Mouse (Mus musculus): ENCODE results near the gene Gkap1. TPM values are rescaled to one million over a fixed set of nuclear protein-coding genes. Genes with fewer than 3 reads are reported as not detected.

Gene Gkap1
- polyA plus RNA-seq, 2 experiments from 2014 or later = 0.22 to 0.74 TPM

DNA sequence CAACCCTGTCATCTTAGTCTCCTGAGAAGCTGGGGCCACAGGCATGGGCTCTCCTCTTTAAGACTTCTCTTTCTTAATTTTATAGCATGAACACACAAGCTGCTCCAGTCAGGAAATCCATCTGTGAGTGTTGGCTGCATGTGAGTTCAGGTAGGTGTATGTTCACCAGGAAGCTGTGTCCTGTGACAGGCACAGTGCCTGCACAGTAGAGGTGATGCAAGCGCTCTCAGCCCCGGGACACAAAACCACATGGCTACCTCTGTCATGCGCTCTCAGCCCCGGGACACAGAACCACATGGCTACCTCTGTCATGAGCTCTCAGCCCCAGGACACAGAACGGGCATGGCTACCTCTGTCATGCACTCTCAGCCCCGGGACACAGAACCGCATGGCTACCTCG lies 12.0 kb downstream of the Gkap1 start:
- no peak for ATAC-seq

DNA sequence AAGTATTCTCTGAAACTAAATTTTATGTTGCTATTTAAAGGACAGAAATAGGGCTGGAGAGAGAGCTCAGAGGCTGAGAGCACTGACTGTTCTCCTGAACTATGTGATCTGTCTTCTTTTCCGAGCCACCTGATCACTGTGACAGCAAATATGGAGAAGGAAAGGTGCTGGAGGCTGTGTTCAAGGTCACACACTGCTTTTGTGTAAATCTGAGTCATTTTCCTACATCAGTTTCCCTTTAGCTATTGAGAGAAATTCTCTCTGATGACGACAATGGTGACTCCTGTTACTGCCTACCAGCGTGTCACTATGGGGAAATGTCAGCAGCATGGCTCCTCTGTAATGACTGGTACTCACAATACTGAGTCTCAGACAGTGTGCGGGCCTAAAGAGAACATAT lies 13.8 kb downstream of the Gkap1 start:
- ATAC-seq = no peak

DNA sequence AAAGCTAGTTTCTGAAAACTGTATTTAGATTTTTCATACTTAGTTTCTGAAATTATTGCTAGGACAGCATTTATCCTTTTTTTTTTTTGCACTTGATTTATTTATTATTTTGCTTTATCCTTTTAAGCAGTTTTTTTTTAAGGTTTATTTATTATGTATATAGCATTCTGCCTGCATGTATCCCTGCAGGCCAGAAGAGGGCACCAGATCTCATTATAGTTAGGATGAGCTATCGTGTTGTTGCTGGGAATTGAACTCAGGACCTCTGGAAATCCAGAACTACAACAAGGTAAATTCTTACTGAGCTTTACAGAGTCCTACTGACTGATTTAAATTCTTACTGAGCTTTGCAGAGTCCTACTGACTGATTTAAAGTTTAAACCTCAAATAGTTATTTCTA lies 22.2 kb downstream of the Gkap1 start:
- no peak for ATAC-seq

DNA sequence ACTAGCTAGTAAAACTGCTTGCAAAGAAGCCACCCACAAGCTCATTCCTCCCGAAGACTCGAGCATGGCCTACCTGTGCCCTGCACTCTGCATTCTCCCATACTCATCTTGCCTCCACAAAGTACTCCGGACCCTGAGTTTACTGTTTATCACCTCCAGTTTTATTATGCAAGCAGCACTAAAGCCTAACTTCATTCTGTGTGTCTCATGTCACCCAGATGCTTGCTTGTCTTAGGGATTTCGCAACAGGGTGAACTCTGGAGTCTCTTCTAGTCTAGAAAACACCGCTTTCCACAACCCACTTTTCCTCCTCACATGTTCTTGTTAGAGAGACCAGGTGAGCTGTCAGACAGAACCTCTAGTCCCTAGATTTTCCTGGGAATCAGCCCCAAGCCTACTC lies 26.5 kb downstream of the Gkap1 start:
- no peak for ATAC-seq

DNA sequence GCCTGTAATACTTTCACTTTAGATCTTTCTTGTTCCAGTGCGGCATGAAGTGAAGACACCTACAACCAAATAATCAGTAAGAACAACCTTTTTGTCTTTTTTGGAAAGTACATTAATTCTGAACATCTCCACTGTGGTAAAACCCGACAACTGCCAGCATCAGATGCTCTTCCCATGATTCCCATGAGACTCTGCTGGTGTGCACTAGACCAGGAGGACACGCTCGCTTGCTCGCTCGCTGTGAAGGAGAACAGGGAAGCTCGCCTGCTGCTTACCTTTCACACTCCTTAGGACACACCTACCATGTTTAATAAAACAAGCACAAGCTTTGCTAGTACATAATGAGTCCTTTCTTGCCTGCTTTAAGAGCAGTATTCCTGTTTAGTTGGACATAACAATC lies 39.0 kb downstream of the Gkap1 start:
- ATAC-seq = no peak

DNA sequence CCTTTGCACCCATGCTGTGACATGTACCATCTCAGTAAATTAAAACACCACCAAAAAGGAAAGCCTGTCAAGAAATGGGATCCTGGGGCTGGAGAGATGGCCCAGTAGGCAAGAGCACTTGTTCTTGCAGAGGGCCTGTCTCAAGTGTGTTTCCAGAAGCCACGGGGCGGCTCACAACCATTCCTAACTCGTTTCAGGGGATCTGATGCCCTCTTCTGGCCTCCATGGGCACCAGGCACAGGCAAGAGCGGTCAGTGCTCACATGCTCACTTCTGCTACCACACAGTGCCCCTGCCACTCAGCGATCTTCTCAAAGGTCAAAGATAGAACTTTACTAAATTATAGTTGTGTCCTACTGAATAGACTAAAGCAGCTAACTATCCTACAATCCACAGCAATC lies 42.9 kb downstream of the Gkap1 start:
- ATAC-seq = no peak

- no peak for ATAC-seq
Observed at GRCm38 (mm10) chr13:58232070-58232469, 43.4 kb downstream of the Gkap1 start.

GRCm38 (mm10) chr13:58228624-58229023 lies 46.9 kb downstream of the Gkap1 start:
- no peak for ATAC-seq

DNA sequence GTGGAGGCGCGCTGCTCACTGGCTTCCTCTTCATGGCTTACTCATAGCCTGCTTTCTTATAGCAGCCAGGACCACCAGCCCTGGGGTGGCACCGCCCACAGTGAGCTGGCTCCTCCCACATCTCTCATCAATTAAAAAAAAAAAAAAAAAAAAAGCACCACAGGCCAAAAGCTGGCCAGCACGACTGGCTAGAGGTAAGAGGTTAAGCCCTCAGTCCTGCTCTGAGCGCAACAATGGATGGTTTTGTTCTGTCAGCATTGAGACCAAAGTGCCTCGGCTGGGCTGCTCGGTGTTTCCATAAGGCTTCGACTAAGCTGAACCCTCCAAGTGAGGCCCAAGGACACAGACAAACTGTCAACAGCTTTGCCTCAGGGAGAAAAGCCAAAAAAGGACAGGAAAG lies 49.8 kb downstream of the Gkap1 start:
- ATAC-seq = no peak

DNA sequence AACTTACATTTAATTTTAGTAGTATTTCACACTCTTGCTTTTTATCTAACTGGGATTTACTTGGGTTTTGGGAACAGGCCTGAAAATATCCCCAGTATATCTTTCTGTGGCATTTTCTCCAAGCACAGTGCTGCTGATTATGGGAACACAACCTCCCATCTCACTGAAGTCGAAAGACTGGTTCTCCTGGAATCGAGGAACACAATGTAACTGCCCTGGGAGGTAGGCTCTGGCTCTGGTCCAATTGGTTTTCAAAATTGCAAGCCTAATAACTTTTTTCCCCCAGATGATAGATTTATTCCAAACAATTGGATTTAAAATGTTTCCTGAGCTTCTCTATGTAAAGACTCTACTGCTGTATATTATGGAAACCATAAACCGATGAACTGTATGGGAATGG lies 55.3 kb downstream of the Gkap1 start:
- no peak for ATAC-seq

DNA sequence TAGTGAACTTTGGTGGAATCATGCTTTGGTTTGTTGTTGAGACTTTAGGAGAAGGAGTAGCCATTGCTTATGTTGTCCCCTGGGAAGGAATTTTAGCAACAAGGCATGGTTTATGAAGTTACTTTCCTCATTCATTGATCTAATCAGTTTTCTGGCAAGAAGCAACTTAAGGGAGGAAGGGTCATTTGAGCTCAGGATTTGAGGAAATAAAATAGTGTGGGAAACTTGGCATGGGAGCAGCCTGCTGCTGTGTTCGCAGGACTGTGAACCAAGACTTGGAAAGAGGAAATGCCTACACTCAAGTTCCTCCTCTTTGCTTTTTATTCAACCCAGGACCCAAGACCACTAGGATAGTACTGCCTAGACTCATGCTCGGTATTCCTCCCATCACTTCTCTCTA lies 58.0 kb downstream of the Gkap1 start:
- ATAC-seq = no peak

GRCm38 (mm10) chr13:58216395-58216794 lies 59.1 kb downstream of the Gkap1 start:
- no peak for ATAC-seq

- ATAC-seq = peak; percentile 81
Observed at GRCm38 (mm10) chr13:58215592-58216341, 59.7 kb downstream of the Gkap1 start, which contains the start of gene Ubqln1. TSS of gene Ubqln1 (minus strand) at chr13:58215653.

DNA sequence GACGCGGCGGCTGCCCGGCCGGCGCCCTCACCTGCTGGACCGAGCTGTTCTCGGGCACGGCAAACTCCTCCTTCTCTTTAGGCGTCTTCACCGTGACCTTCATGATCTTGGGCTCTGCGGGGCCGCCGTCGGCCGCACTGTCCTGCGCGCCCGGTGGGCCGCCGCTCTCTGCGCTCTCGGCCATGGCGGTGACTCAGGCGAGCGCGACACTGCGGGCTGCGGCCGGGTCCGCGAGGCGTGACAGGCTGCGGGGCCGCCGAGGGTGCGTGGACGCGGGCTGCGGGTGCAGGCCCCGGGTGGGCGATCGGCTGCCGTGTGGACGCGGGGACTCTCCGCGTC lies 60.3 kb downstream of the Gkap1 start:
- no peak for ATAC-seq

- ATAC-seq = peak; percentile 41
Observed at GRCm38 (mm10) chr13:58214346-58215252, 60.9 kb downstream of the Gkap1 start.

GRCm38 (mm10) chr13:58213801-58214200 lies 61.7 kb downstream of the Gkap1 start:
- ATAC-seq = no peak

DNA sequence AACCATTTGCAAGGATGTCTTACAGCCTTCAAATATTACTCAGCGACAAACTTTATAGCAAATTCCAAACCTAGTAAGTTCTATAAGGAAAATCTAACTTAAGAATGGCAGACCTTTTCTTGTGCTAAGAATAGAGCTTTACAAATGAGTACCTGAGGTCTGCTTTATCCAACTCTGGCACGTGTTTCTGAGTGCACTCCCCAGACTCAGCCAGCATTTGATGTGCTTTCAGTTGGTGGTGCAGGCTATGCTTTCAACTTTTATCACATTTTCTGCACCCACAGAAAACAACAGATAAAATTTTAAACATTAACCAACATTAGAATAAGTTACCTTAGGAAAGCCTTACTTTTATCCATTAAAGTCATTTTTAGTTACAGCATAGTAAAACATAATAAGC lies 63.0 kb downstream of the Gkap1 start:
- ATAC-seq = no peak

GRCm38 (mm10) chr13:58210441-58210840 lies 65.1 kb downstream of the Gkap1 start:
- ATAC-seq = no peak

GRCm38 (mm10) chr13:58206084-58206483 lies 69.4 kb downstream of the Gkap1 start:
- ATAC-seq = no peak

- ATAC-seq = no peak
Observed at GRCm38 (mm10) chr13:58204986-58205385, 70.5 kb downstream of the Gkap1 start.

- ATAC-seq = no peak
Observed at GRCm38 (mm10) chr13:58204202-58204601, 71.3 kb downstream of the Gkap1 start.

GRCm38 (mm10) chr13:58202903-58203302 lies 72.6 kb downstream of the Gkap1 start:
- no peak for ATAC-seq

DNA sequence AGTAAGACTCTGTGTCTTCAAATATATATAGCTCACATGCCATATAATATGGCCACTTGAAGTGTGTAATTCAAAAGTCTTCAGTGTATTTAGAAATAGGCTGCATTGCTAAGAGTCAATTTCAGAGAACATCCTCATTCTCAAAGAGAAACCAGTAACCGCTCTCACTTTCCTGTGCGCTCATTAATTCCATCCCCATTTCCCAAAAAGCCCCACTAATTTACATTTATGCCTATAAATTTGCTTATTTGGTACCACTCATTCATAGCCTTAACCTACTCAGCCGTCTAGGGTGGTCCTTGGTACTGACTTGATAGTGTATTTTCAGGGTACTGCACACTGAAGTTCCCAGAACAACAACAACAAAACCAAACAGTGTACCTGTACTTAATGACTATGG lies 73.6 kb downstream of the Gkap1 start:
- peak; percentile 14 for ATAC-seq

- no peak for ATAC-seq
Observed at GRCm38 (mm10) chr13:58201343-58201742, 74.2 kb downstream of the Gkap1 start.

Measured in activated CD4-positive, CD25-positive, alpha-beta regulatory T cell, adult 4 months (primary cell).